Mouse (Mus musculus) 416B (cell line): ENCODE results near the gene Chrnd.

ENCODE experiments used
- DNase-seq: peaks from one replicate; pipeline ENCODE4 v3.0.0; 2011; ENCODE audit warnings: low read depth

The Chrnd gene

DNA sequence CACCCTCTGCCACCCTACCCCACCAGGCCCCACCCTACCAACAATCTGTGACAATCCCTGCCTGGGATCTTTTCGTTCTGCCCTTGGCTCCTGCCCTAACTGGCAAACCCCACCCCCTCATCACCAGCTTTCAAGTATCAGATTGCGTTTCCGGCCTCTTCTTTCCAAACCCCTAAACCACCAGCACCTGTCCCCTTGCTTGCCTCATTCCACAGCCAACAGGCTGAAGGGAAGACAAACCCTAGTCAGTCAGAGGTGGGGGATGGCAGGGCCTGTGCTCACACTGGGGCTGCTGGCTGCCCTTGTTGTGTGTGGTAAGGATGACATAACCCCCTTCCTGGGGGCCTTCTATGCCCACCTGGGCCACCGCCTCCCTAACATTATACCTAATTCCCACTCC is at the start of gene Chrnd:
TSS of gene Chrnd (plus strand) at position 179 of the 400 bp plus-strand sequence.
- peak; percentile 64 for DNase-seq

DNA sequence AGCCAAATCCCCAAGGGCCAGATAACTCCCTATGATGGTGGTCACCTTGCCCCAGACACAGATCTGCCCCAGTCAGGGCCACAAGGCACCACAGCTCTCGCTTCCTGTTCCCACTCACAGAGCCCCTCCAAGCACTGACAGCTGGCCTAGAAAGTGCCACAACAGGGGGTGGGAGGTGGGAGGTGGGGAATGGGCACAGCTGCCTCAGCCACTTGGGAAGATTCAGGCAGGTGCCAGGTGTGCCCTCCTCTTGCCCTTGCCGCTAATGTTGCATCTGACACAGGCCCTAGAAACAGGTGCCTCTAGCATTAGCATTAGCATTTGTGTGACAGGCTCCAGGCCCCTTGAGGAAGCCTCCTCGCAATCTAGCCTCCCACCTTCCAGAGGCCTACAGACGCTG is 48.9 kb upstream of the Chrnd start:
- DNase-seq = no peak

DNA sequence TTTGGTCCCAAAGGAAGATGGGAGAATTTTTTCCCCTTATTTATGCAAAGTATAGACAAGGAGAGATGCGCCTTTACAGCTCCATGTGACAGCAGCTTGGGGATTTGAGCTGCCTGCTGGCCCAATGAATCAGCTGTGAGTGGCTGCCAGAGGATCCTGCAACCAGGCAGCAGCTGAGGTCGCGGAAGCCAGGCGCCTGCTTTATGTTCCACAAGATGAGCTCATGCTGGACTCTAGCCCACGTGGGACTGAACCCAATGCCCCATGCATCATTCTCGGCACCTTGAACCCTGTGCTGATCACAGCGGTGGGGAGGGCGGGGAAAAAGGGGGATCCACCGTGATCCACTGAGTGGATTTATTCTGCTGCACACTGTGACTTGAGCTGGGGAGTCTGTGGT is 48.0 kb upstream of the Chrnd start:
- no peak for DNase-seq

DNA sequence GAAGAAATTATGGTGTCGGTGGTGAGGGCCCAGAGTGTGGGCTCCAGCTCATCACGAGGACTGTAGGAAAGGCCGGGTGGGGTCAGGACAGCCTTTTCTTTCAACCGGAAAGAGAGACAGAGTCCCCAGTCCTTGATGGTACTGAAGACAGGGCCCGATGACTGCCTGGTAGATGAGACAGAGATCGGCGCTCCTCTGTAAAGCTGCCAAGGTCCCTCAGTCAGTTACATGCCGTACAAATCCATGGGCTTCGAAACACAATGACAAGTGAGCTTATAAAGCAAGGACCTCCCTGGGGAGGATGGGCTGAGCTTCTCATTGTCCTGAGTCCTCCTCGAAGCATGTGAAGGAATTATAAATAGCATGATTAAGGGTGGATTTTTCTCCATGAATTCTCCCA is 47.3 kb upstream of the Chrnd start:
- no peak for DNase-seq

DNA sequence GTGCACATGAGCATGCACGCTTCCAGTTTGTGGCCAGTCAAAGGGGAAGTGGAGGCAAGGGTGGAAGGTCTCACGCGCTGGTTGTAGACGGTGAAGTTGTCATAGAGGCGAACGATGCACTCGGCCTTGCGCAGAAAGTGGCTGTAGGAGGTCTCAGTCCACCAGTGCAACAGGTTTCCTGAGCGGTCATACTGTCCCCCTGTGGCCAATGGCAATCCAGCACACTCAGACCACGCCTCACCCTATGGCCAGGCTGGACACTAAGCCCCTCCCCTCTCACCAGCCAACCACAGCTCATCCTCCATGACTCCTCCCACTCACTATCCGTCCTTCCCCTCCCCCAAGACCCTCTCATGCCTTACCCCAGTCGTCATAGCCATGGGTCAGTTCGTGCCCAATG is 41.0 kb upstream of the Chrnd start:
- no peak for DNase-seq

DNA sequence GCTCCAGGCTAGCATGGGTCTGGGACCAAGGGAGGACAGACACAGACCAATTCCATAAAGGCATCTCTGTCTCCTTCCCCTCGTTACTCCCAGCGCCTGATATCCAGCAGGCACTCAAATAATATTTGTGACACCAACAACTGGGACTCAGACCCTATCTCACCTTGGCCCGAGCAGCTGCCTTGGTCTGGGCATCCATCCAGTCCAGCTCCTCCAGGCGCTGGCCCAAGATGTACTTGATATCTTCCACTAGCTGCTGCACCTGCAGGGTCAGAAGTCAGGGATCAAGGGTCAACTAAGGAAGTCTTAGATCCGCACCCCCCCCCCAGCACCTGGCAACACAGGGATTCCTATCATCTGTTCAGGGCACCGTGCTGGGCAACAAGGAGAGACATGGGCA is 39.1 kb upstream of the Chrnd start:
- DNase-seq = no peak

DNA sequence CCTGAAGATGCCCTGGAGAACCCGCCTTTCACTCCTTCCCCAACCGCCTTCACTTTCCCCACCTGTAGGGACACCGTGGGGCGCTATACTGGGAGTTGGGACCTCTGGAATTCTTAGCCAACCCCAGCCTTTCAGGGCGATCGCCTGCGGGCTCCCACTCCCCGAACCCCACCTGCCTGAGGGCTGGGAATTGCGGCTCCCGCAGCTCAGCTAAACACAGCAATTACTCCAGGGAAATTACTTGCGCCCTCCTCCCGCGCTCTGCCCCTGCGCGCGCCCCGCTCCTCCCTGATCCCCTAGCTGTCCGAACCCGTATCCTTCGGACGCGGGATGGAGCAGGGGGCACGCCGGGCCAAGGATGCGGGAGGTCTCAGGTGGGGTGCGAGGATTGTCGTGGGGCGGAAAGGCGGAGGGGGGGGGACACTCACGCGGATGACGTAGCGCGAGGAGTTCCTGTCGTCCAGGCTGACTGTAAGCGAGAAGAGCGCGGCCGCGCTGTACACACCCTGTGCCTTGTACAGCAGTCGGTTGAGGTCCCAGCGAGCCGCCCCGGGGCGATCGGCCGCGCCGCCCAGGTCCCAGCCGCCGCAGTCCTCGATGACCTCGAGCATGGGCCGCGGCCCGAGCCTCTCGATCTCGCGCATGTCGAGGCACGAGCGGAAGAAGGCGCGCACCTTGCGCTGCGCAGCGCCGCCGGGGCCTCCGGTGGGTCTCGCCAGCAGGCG is 36.5 kb upstream of the Chrnd start:
- DNase-seq = no peak

DNA sequence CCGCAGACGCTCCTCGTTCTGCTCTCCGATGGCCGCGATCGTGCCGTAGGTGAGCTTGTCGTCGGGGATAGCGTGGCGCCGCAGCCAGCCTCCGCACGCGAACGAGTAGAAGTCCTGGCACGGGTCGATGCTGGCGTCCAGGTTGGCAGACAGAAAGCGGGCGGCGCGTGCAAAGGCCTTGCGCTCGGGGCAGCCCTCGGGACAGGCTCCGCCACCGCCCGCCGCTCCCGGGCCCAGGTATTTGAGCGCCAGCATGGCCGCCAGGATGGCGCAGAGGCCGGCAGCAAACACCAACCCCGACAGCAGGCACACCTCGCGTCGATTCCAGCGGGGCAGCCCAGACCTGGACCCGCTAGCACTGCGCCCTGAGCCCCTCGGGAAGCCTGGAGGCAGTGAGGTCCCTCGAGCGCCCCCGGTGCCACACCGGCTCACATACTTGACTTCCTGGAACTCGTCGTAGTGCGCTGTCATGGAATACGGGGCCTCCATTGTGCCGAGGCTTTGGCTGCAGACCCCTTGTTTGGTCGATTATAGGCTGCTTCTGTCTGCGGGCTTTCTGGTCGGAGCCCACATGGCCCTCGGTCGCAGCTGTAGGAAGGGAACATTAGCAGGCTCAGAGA is 35.8 kb upstream of the Chrnd start:
- DNase-seq = no peak

DNA sequence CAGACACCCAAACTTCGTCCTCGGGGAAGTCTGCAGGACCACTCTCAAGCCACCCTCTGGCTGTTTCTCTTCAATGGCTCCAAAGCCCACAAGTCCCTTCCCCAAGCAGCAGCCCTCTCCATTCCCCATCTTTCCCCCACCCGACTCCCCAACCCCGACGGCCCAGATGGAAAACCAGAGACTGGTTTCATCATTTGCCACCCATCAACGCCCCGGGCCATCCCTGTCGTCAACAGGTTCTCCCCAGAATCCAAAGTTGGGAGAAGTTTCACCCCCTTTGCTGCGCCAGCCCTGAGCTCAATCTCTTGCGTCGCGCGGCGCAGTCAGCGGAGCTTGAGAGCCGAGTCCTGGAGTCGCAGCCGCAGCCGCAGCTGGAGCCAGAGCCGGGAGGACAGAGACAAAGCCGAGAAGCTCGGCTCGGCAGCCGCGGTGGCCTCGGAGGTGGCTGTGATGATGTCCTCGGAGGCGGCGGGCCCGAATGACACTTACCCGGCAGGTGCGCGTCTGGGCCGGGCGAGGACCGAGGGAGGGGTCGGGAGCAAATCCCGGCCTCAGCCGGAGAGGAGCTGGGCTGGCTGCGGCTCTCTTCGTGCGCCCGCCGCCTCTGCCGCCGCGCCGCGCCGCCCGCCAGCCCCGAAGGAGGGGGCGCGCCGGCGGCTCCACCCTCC is 34.7 kb upstream of the Chrnd start:
- no peak for DNase-seq

DNA sequence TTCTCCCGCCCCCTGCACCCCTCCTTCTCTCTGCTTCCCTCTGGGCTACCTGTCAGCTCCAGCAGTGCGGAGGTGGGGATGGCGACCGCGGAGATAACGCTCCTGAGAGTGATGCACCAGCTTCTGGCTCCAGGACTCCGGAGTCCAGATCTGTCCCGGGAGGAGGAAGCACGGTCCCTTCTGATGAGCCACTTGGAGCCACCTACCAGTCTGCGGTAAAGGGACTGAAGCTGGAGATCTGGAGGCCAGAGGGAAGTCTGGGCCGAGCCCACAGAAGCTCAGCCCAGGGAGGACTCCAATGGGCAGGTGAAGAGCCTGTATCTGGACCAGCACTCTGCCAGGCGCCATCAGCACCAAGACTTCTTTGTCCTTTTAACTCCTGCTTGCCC is 34.2 kb upstream of the Chrnd start, which contains the start of gene Ecel1:
TSS of gene Ecel1 (minus strand) at position 323 of the 389 bp plus-strand sequence.
- DNase-seq = no peak

DNA sequence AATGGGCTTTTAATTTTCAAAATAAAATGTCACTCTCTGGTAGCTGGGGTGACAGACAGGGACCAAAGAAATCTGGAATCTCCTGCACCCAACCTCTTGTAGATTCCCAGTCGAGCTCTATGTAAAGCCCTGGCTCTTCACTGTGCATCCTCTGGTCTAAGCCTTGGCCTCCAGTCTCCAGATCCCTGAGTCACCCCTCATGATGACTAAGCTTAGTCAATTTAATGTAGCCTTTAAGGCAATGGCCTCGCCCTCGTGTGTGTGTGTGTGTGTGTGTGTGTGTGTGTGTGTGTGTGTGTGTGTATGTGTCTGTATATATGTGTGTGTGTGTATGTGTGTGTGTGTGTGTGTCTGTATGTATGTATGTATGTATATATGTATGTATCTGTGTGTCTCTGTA is 31.0 kb upstream of the Chrnd start:
- peak; percentile 57 for DNase-seq

DNA sequence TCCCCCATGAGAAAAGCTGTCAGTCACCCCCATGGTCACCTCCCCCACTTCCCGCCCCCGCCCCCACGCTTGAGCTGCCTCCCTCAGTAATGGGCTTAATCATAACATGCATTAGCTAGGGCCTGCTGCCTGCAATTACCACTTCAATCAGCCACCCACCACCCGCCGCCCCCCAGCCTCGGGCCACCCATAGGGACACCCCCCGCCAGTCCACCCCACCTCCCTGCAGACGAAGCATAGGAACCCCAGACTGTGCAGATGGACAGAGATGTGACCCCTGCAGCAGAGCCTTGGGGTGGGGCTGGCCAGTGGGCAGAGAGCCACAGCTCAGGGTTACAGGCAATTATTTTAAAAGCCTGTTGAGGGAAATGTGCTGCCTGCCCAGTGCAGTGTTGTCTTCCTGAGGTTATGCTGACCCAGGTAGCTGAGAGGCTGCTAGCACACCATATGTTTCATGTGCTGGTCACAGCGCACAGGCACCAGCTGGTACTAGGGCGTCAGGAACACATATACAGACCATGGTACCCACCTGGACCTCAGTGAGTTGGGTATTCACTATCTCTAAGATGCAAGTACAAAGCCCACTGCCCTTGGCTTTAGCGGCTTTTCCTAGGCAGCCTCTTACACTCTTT is 26.1 kb upstream of the Chrnd start:
- no peak for DNase-seq

DNA sequence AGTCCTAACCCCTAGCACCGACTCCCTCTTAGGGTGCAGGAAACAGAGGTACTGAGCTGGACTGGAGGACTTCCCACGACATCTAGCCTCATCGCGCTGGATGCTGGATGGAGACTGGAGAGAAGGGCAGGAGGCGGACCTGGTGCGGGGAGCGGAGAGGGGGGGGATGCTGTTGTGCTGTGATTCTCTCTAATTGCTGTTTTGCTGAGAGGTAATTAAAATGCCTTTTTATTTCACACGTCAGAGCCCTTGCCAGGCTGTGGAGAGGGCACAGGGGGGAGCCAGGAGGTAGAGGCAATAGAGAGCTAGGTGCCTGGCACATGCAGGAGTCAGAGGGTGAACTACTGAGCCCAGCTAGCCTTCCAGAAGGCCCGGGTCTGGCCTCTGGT is 25.6 kb upstream of the Chrnd start:
- DNase-seq = no peak

DNA sequence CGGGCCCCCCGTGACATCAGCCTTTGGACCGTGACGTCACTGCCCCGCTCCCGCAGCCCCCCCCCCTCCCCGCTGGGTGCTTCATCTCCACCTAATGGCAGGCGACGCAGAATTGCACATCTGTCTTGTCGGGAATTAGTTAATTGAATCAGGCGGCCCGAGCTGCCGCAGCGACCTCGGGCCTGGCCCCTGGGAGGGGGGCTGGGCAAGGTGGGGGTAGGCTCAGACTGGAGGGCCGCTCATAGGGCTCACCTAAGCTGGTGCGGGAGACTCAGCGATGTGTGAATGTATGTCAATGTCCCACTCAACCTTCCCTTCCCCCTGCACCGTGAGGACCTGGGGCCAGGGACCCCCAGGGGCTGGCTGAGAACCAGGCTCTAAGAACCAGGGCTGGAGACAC is 19.9 kb upstream of the Chrnd start:
- DNase-seq = no peak

DNA sequence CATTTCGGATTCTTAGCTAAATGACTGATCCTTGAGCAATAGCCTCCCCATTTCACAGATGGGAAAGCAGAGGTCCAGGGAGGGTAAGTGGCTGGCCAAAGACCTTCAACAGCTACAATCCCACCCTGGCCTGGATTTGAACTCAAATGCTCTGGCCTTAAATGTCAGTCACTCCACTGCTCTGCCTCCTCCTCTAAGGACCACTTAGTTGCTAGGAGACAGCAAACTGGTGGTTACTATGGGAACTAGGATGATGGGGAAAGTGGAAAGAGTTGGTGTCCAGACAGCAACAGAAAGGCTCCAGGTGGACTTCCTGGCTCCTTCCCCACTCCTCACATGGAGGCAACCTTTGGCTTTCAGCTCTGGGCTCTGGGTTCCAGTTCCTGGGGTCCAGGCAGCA is 19.1 kb upstream of the Chrnd start:
- DNase-seq = no peak

DNA sequence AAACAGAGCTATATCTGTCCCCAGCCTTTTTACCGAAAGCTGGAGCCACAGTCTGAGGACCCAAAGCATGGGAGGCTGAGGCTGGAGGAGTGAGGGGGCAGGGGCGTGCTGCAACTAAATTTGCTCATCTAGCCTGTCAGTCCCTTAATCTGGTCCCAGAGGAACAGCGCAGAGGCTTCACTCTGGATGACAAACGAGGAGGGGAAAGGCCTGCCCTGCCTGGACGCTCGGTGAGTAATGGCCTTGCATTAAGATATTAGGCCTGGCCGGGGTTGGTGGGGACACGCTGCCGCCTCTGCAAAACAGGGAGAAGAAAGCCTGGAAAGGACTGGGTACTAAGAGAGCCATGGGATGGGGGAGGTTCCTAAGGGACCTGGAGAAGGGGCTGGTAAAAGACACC is 18.1 kb upstream of the Chrnd start:
- DNase-seq = no peak

DNA sequence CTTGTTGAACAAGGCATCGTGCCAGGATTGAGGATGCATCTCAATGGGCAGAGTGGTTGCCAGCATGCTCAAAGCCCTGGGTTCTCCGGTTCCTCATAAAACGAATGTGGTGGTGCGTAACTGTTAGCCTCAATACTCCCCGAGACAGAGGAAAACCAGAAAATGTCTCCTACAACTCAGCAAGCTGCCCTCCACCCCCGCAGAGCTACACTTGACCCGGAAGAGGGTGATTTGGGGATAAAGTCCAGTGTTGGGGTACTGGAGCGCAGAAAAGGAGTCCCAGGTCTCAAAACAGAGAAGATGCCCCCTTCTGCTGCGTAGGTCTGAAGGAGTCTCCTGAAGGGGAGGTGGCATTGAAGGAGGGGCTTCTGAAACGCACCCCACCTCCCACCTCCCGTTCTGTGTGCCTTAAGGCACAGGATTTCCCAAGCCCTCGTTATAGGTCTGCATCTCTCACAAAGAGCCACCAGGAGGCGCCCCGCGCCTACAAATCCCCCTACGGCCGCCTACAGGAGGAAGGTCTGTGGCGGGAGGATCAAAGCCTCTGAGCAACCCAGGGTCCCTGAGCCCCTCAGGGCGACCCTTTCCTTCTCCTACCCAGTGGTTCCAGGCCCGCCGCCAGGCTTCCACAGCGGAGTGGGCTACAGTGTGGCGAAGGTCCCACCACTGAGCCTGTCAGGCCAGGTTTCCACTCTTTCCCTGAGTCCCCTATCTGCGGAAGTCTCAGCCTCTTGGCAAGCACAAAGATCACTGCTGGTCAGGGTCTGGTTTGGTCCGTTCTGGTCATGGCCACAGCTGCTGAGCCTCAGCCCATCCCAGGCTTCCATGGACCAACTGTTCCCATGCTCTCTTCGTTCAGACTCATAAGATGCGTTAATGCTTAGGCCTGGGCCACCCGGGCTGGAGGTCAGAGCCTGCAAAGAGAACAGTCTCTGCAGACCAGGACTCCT is 16.1 kb upstream of the Chrnd start:
- peak; percentile 74 for DNase-seq

DNA sequence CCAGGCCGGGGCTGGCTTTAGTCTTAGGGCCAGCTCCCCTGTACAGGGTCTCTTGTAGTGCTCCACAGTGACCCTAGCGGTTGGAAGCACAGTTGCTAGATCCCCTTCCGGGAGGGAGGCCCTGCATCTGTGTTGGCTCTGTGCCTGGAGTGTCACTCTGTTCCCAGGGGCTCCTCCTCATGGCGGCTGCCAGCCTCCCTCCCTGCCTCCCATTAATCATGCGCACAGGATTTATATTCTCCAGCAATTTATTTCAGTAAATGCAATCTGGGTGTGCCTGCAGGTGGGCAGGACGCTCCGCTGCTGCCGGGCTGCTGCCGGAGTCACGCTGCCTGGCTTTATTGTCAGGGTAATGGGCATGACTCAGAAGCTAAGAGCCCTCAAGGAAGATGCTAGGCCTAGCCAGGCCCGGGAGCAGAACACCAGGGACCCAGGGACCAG is 14.5 kb upstream of the Chrnd start:
- peak; percentile 65 for DNase-seq

DNA sequence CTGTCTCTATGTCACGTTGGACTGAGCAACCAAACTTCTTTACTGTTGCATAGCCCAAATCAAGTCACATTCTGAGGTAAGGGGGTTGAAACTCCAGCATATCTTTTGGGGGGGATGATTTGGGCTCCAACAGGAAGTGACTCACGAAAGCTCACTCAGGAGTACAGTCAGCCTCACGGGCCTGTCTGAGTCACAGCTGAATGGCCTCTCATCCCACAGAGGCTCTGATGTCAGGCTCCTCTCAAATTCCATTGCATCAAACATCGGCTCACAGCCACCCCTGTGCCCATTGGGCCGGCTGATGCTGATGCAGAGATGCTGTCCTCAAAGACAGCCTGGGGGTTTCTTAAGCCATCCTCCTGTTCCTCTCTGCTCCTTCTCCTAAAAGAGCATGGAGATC is 9.5 kb upstream of the Chrnd start:
- DNase-seq = peak; percentile 94

DNA sequence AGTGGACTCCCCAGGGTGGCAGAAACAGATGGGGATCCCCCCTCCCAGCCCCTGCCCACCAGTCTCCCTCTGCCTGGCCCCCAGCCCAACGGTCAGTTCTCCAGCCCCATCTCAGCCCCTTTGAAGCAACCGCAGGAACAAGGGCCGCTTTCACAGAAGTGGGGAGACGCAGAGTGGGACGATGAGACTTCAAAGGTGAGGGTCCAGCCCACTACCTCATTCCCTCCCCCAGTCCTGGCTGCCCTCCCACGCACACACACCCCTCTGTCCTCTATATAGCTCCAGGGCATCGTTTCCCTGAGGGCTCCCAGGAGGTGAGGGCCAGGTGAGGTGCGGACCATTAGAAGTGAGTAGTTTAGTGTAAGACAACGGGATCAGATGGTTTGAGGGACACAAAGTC is 7.4 kb upstream of the Chrnd start, which contains the start of gene Prss56:
TSS of gene Prss56 (plus strand) at position 301 of the 400 bp plus-strand sequence.
- DNase-seq = no peak

DNA sequence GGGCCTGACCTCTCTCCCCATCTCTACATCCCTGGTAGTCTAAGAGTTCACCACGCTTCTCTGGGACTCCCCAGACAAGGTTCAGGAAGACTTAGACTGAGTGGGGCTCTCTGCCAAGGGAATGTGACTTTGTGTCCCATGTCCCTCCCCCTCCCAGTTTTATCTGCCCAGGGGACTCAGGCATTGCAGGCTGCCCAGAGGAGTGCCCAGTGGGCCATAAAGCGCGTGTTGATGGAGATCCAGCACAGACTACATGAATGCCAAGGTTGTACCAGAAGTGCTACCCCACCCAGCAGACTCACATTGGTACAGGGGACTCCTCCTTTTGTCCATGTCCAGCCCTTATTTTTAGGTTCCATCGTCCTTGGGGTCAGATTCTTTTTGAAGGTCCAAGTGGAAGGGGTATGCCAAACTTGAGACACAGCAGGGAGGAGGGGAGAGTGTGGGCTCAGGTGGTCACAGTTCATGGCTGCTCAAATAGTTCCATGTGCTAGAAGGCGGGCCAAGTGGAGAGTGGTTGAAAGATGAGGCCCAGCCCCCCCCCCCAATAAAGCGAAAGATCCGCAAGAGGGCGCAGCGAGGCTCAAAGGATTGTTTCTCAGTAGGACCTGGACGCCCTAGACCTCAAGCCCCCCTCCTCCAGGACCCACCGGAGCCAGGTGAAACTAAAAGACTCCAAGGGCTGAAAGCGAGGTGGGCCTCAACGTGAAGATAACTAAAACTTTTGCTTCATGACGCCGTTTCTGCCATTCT is 6.2 kb upstream of the Chrnd start:
- DNase-seq = no peak
